Mouse (Mus musculus): ENCODE measurements around the gene Zfp3. TPM values are rescaled to one million over a fixed set of nuclear protein-coding genes. Genes with fewer than 3 reads are reported as not detected.

Gene Zfp3
- polyA plus RNA-seq, 1 experiment from 2014 or later: 14.9 TPM

- Histone ChIP-seq H3K4me2 (ENCODE audit: low read length) (no peak overlapping the region), H3K27me3 (replicated peaks; ENCODE audit: control insufficient read depth, insufficient read depth, low read length) (no peaks in the 10 kb centered on the region), H3K27ac (ENCODE audit: low read depth, low read length) (no peak overlapping the region), H3K9me3 (replicated peaks; ENCODE audit: control insufficient read depth, low read length) (no peaks in the 10 kb centered on the region), H3K4me1 (ENCODE audit: control insufficient read depth, insufficient read depth, low read length) (no peaks in the 10 kb centered on the region), H3K36me3 (ENCODE audit: control insufficient read depth, insufficient read depth, low read length) (no peaks in the 10 kb centered on the region), H3K9ac (ENCODE audit: low read length) (no peak overlapping the region), H3K4me3 (ENCODE audit: low read depth, low read length) (no peak overlapping the region)
- ATAC-seq (no peak), DNase-seq (ENCODE audit: low spot score) (no peak)
- WGBS: 69% methylated on average over 17 of the region's 17 CpGs
Measured at GRCm38 (mm10) chr11:70821728-70822591, 58.0 kb downstream of the Zfp3 start.

Small RNA genes lying within 50 kb of the gene (microRNA-seq; reads per million reads assigned to microRNA genes)
- gene Gm22760: not detected

Other genes with a start within 250 kb of the Zfp3 start
- 0.37 TPM in 1 of 2 replicates, not detected in the other for gene Vmo1, start 249.6 kb upstream of the Zfp3 start, polyA plus RNA-seq (2014; fragmentation: Nextera tagmentation; extraction: Ambion mirVana)
- 0.42 TPM in 1 of 2 replicates, not detected in the other for gene Gltpd2, start 245.0 kb upstream of the Zfp3 start, polyA plus RNA-seq (2014; fragmentation: Nextera tagmentation; extraction: Ambion mirVana)
- gene Psmb6, start 238.8 kb upstream of the Zfp3 start, polyA plus RNA-seq (2014; fragmentation: Nextera tagmentation; extraction: Ambion mirVana): 841 and 1,034 TPM in 2 replicates
- gene Gm40193, start 231.3 kb upstream of the Zfp3 start, polyA plus RNA-seq (2014; fragmentation: Nextera tagmentation; extraction: Ambion mirVana): not detected in 2 replicates
- 4.8 and 5.8 TPM in 2 replicates for gene Pld2, start 224.1 kb upstream of the Zfp3 start, polyA plus RNA-seq (2014; fragmentation: Nextera tagmentation; extraction: Ambion mirVana)
- gene Mink1, start 201.3 kb upstream of the Zfp3 start, polyA plus RNA-seq (2014; fragmentation: Nextera tagmentation; extraction: Ambion mirVana): 10.4 and 13.6 TPM in 2 replicates
- gene 4930544D05Rik, start 148.4 kb upstream of the Zfp3 start, polyA plus RNA-seq (2014; fragmentation: Nextera tagmentation; extraction: Ambion mirVana): not detected in 2 replicates
- not detected in 2 replicates for gene Chrne, start 145.0 kb upstream of the Zfp3 start, polyA plus RNA-seq (2014; fragmentation: Nextera tagmentation; extraction: Ambion mirVana)
- 0.17 and 0.22 TPM in 2 replicates for gene Gp1ba, start 125.1 kb upstream of the Zfp3 start, polyA plus RNA-seq (2014; fragmentation: Nextera tagmentation; extraction: Ambion mirVana)
- 105 and 118 TPM in 2 replicates for gene Rnf167, start 117.0 kb upstream of the Zfp3 start, polyA plus RNA-seq (2014; fragmentation: Nextera tagmentation; extraction: Ambion mirVana)
- gene Slc25a11, start 116.7 kb upstream of the Zfp3 start, polyA plus RNA-seq (2014; fragmentation: Nextera tagmentation; extraction: Ambion mirVana): 165 and 190 TPM in 2 replicates
- gene Pfn1, start 109.6 kb upstream of the Zfp3 start, polyA plus RNA-seq (2014; fragmentation: Nextera tagmentation; extraction: Ambion mirVana): 793 and 798 TPM in 2 replicates
- gene Eno3, start 107.0 kb upstream of the Zfp3 start, polyA plus RNA-seq (2014; fragmentation: Nextera tagmentation; extraction: Ambion mirVana): 5.7 and 5.9 TPM in 2 replicates
- gene Spag7, start 94.8 kb upstream of the Zfp3 start, polyA plus RNA-seq (2014; fragmentation: Nextera tagmentation; extraction: Ambion mirVana): 65.4 and 83.9 TPM in 2 replicates
- 8.7 and 14.9 TPM in 2 replicates for gene Camta2, start 76.1 kb upstream of the Zfp3 start, polyA plus RNA-seq (2014; fragmentation: Nextera tagmentation; extraction: Ambion mirVana)
- gene Inca1, start 64.1 kb upstream of the Zfp3 start, polyA plus RNA-seq (2014; fragmentation: Nextera tagmentation; extraction: Ambion mirVana): 0.75 and 1.1 TPM in 2 replicates
- 4.6 and 4.7 TPM in 2 replicates for gene Kif1c, start 63.7 kb upstream of the Zfp3 start, polyA plus RNA-seq (2014; fragmentation: Nextera tagmentation; extraction: Ambion mirVana)
- not detected in 2 replicates for gene Scimp, start 48.4 kb downstream of the Zfp3 start, polyA plus RNA-seq (2014; fragmentation: Nextera tagmentation; extraction: Ambion mirVana)
- gene Rabep1, start 80.6 kb downstream of the Zfp3 start, polyA plus RNA-seq (2014; fragmentation: Nextera tagmentation; extraction: Ambion mirVana): 50.3 and 62.7 TPM in 2 replicates
- gene Nup88, start 205.8 kb downstream of the Zfp3 start, polyA plus RNA-seq (2014; fragmentation: Nextera tagmentation; extraction: Ambion mirVana): 156 and 160 TPM in 2 replicates
- 81.1 and 83.8 TPM in 2 replicates for gene Rpain, start 206.0 kb downstream of the Zfp3 start, polyA plus RNA-seq (2014; fragmentation: Nextera tagmentation; extraction: Ambion mirVana)
- 180 and 191 TPM in 2 replicates for gene C1qbp, start 218.8 kb downstream of the Zfp3 start, polyA plus RNA-seq (2014; fragmentation: Nextera tagmentation; extraction: Ambion mirVana)
- gene Dhx33, start 240.2 kb downstream of the Zfp3 start, polyA plus RNA-seq (2014; fragmentation: Nextera tagmentation; extraction: Ambion mirVana): 11.9 and 15.3 TPM in 2 replicates